Mouse (Mus musculus) kidney, adult 2 months (tissue): ENCODE results near the gene Kdm3a. TPM values are rescaled to one million over a fixed set of nuclear protein-coding genes. Genes with fewer than 3 reads are reported as not detected.

Experiments
- DNase-seq: peaks from one replicate; pipeline ENCODE4 v3.0.0; 2021
- H3K27ac ChIP-seq: fragments of 200-500 bp; 2 replicates; pipeline ENCODE4 v1.5.1; 2012; ENCODE audit warnings: low read depth, low read length, control low read depth, inconsistent platforms; ENCODE audit not compliant: insufficient read depth
- H3K27me3 ChIP-seq: fragments of 200-500 bp; replicated peaks from 2 replicates; pipeline ENCODE4 v1.6.1; 2012; ENCODE audit warnings: mild to moderate bottlenecking, moderate library complexity, low read length, inconsistent platforms; ENCODE audit not compliant: control insufficient read depth, insufficient read depth
- H3K36me3 ChIP-seq: fragments of 200-500 bp; 2 replicates; pipeline ENCODE4 v1.6.1; 2012; ENCODE audit warnings: mild to moderate bottlenecking, moderate library complexity, low read length, inconsistent platforms; ENCODE audit not compliant: control insufficient read depth, insufficient read depth
- H3K4me1 ChIP-seq: fragments of 200-500 bp; 2 replicates; pipeline ENCODE4 v1.6.1; 2011; ENCODE audit warnings: low read length; ENCODE audit not compliant: control insufficient read depth, insufficient read depth
- H3K4me3 ChIP-seq: fragments of 200-500 bp; 2 replicates; pipeline ENCODE4 v1.5.1; 2011; ENCODE audit warnings: mild to moderate bottlenecking, low read depth, low read length, control low read depth; ENCODE audit not compliant: insufficient read depth
- CTCF ChIP-seq: fragments of 200-500 bp; conservative IDR thresholded peaks from 2 replicates; pipeline ENCODE4 v1.5.1; 2011; ENCODE audit warnings: low read depth, mild to moderate bottlenecking, control low read depth, low read length, moderate library complexity, mixed read lengths; ENCODE audit not compliant: insufficient read depth, insufficient read length
- POLR2A ChIP-seq: fragments of 200-500 bp; IDR thresholded peaks from one replicate; pipeline ENCODE4 v1.6.1; 2011; ENCODE audit warnings: low read depth, low read length, control low read depth
- WGBS: fragments of 180-500 bp; shearing (Covaris S2); methylation state at CpG from one replicate; pipeline ENCODE4 v1.1.7; 2018; 5-methylcytosine and 5-hydroxymethylcytosine counted together
- polyA plus RNA-seq: library from polyadenylated mRNA; depleted of rRNA; stranded (reverse); fragments of >200 nt; gene quantifications from 2 replicates; pipeline ENCODE4 v1.2.3, GENCODE M21; 2012

The Kdm3a gene
- polyA plus RNA-seq, 1 experiment, result 10.9 TPM

- no peak for TF ChIP-seq CTCF
- no peak for TF ChIP-seq POLR2A
- H3K27me3 ChIP-seq, result no peaks in the 10 kb centered on the region
- no peaks in the 10 kb centered on the region for H3K4me1 ChIP-seq
- under 1% methylated on average over 41 of the region's 41 CpGs for WGBS
- peak overlapping the region; percentile 82 for H3K27ac ChIP-seq
- H3K4me3 ChIP-seq, result peak overlapping the region; percentile 86
- H3K36me3 ChIP-seq, result no peaks in the 10 kb centered on the region; the same call in 1 of the 2 replicates
- no peak for DNase-seq
Observed at GRCm38 (mm10) chr6:71632486-71632828, 333 bp downstream of the Kdm3a start.

DNA sequence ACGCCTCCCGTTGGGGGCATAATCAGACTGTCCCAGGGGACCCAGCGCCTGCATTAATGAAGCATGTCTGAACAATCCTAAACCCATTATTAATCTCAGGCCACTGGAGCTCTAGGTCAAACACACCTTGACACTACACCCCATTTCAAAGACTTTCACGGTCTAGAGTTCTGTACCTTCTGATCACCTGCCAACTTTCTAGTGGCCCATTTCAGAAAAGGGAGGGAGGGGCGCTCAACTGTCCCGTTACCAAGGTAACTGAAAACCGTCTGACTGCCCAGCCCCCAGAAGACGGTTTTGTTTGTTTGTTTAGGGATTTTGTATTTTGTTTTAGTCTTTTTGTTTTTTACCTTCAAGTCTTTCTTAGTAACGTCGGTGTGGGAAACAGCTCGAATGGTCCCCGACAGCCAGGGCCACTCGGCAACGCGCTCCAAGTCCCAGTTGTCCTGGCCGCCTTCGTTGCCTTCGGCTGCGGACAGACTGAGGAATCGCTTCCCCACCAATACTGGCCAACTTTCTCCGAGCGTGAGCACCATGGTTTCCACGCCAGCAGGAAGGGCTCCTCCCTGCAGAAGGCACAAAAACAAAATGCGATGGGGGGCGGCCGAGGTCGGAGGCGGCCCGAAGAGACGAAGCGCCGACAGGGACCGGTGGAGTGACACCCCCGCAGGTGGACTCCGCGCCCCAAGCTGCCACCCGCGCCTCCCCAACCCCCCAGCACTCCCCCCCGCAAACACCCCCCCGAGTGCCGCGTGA, 906 bp downstream of the Kdm3a start:
- Histone ChIP-seq H3K27me3 (no peaks in the 10 kb centered on the region), H3K4me3 (peak overlapping the region; percentile 86), H3K4me1 (no peaks in the 10 kb centered on the region), H3K36me3 (no peaks in the 10 kb centered on the region; the same call in 1 of the 2 replicates), H3K27ac (peak overlapping the region; percentile 82)
- no peak for TF ChIP-seq CTCF
- no peak for TF ChIP-seq POLR2A
- peak; percentile 58 for DNase-seq
- WGBS, result 2% methylated on average over 42 of the region's 42 CpGs

GRCm38 (mm10) chr6:71631196-71631595, 1.6 kb downstream of the Kdm3a start:
- Histone ChIP-seq H3K27me3 (no peaks in the 10 kb centered on the region), H3K36me3 (peaks cover 1% of the 10 kb centered on the region; the same call in 1 of the 2 replicates), H3K4me1 (no peaks in the 10 kb centered on the region), H3K4me3 (no peak overlapping the region), H3K27ac (no peak overlapping the region)
- DNase-seq, result no peak
- TF ChIP-seq CTCF, result no peak
- no peak for TF ChIP-seq POLR2A
- WGBS, result 26% methylated on average over 2 of the region's 2 CpGs

GRCm38 (mm10) chr6:71627325-71627724, 5.5 kb downstream of the Kdm3a start:
- Histone ChIP-seq H3K4me1 (no peaks in the 10 kb centered on the region), H3K27ac (no peak overlapping the region), H3K36me3 (peaks cover 6% of the 10 kb centered on the region), H3K4me3 (no peak overlapping the region), H3K27me3 (no peaks in the 10 kb centered on the region)
- no peak for DNase-seq
- TF ChIP-seq POLR2A, result no peak
- TF ChIP-seq CTCF, result no peak

DNA sequence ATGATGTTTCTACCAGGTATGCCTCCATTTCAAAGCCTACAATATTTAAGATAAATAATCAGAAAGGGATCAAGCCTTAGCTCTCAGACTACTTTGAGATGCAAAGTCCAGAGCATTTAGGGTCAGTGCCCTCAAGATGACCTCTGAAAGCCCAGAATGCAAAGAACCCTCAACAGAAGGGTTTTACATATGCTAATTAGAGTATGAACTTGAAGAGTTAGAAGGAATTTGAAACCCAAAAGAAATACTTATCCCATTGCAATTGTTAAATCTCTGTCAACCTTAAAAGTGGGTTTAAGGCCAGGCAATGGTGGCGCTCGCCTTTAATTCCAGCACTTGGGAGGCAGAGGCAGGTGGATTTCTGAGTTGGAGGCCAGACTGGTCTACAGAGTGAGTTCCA, 6.8 kb downstream of the Kdm3a start:
- H3K4me3 ChIP-seq, result no peak overlapping the region
- TF ChIP-seq CTCF (no peak), POLR2A (no peak)
- H3K27me3 ChIP-seq, result no peaks in the 10 kb centered on the region
- no peak for DNase-seq
- 95% methylated on average over 2 of the region's 2 CpGs for WGBS
- 0 out of 2 replicates have a peak, but pooled peaks cover 3% of the 10 kb centered on the region for H3K4me1 ChIP-seq
- no peak overlapping the region for H3K27ac ChIP-seq
- H3K36me3 ChIP-seq, result peaks cover 6% of the 10 kb centered on the region

DNA sequence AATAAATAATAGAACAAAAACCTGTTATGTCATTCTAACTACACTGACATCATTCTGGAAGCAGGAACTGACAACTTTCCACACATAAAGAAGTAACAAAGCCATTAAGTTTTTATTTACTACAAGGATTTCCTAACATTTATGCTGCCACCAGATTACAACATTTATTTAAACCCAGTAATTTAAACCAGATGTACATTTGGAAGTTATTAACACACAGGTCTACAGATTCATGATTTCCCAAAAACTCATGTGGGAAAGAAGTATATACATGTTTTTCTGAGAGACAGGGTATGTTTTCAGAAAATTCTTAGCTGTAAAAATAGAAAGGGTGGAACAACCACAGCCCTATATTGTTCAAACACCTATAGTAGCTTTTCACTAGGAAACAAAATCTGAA, 8.1 kb downstream of the Kdm3a start:
- TF ChIP-seq POLR2A (no peak), CTCF (no peak)
- Histone ChIP-seq H3K36me3 (peaks cover 8% of the 10 kb centered on the region), H3K27me3 (no peaks in the 10 kb centered on the region), H3K27ac (no peak overlapping the region), H3K4me3 (no peak overlapping the region), H3K4me1 (0 out of 2 replicates have a peak, but pooled peaks cover 3% of the 10 kb centered on the region)
- DNase-seq, result no peak

DNA sequence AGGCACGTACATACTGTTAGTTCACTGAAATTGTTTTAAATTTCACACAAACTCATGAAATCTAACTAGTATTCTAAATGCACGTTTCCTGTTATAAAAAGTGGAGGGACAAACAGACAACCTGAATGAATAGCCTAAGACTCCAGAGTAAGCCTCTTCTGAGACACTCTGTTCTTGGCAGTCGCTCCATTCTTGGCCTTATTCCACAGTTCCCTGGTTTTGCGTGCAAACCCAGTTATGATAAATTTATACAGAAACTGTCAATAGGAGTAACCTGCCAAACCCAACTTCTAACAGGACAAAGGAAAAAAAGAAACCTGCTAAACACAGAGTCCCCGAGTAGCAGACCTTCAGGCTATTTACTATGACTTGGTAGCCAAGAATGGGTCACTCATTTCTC, 10.8 kb downstream of the Kdm3a start:
- DNase-seq, result peak; percentile 25
- Histone ChIP-seq H3K27me3 (no peaks in the 10 kb centered on the region), H3K4me1 (0 out of 2 replicates have a peak, but pooled peaks cover 3% of the 10 kb centered on the region), H3K36me3 (peaks cover 13% of the 10 kb centered on the region), H3K4me3 (no peak overlapping the region), H3K27ac (no peak overlapping the region)
- TF ChIP-seq CTCF (no peak), POLR2A (no peak)
- WGBS, result 50% methylated on average over 5 of the region's 5 CpGs

DNA sequence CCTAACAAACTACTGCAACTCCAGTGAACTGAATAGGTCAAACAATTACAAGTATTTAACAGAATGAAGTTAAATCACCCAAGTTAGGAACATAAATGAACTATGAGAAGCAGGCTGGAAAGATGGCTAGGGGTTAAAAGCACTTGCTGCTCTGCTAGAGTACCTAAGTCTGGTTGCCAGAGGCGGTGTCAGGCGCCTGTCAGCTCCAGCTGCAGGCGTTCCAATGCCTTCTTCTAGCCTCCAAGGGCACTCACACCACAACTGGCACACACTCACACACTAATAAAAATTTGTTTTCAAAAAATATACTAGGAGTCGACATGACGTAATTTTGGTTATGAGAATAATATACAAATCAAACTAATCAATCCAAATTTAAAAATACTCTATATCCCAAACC, 11.2 kb downstream of the Kdm3a start:
- Histone ChIP-seq H3K4me1 (0 out of 2 replicates have a peak, but pooled peaks cover 3% of the 10 kb centered on the region), H3K27ac (no peak overlapping the region), H3K4me3 (no peak overlapping the region), H3K36me3 (peaks cover 13% of the 10 kb centered on the region), H3K27me3 (no peaks in the 10 kb centered on the region)
- TF ChIP-seq POLR2A, result no peak
- TF ChIP-seq CTCF, result no peak
- DNase-seq, result no peak
- WGBS, result 80% methylated on average over 5 of the region's 5 CpGs
